Mouse (Mus musculus) testis, adult 2 months (tissue): Measurements from ENCODE around the gene Dixdc1. TPM values are rescaled to one million over a fixed set of nuclear protein-coding genes. Genes with fewer than 3 reads are reported as not detected.

Source experiments
- H3K27ac ChIP-seq: fragments of 200-500 bp; 2 replicates; pipeline ENCODE4 v1.5.1; 2012; ENCODE audit warnings: low read depth, low read length; ENCODE audit not compliant: control insufficient read depth, insufficient read depth
- H3K27me3 ChIP-seq: fragments of 200-500 bp; 2 replicates; pipeline ENCODE4 v1.6.1; 2012; ENCODE audit warnings: mild to moderate bottlenecking, low read length, moderate library complexity; ENCODE audit not compliant: control insufficient read depth, insufficient read depth
- H3K36me3 ChIP-seq: fragments of 200-500 bp; 2 replicates; pipeline ENCODE4 v1.6.1; 2012; ENCODE audit warnings: mild to moderate bottlenecking, low read length; ENCODE audit not compliant: control insufficient read depth, insufficient read depth
- H3K4me1 ChIP-seq: fragments of 200-500 bp; 2 replicates; pipeline ENCODE4 v1.6.1; 2012; ENCODE audit warnings: low read length; ENCODE audit not compliant: control insufficient read depth, insufficient read depth
- H3K4me3 ChIP-seq: fragments of 200-500 bp; 2 replicates; pipeline ENCODE4 v1.5.1; 2012; ENCODE audit warnings: low read depth, mild to moderate bottlenecking, low read length, moderate library complexity, mixed read lengths; ENCODE audit not compliant: control insufficient read depth
- CTCF ChIP-seq: fragments of 200-500 bp; IDR thresholded peaks from 2 replicates; pipeline ENCODE4 v1.5.1; 2012; ENCODE audit warnings: low read depth, mild to moderate bottlenecking, inconsistent platforms, low read length, moderate library complexity; ENCODE audit not compliant: control insufficient read depth, insufficient read depth, insufficient replicate concordance
- POLR2A ChIP-seq: fragments of 200-500 bp; IDR thresholded peaks from 2 replicates; pipeline ENCODE4 v1.6.1; 2012; ENCODE audit warnings: low read depth, mild to moderate bottlenecking, inconsistent platforms, low read length, moderate library complexity; ENCODE audit not compliant: control insufficient read depth
- polyA plus RNA-seq: library from polyadenylated mRNA; depleted of rRNA; stranded (reverse); fragments of >200 nt; gene quantifications from 2 replicates; pipeline ENCODE4 v1.2.3, GENCODE M21; 2012; rRNA removed

Gene Dixdc1
- polyA plus RNA-seq = 14.1 and 15.0 TPM in 2 replicates

- H3K27me3 ChIP-seq = no peaks in the 10 kb centered on the region
- no peaks in the 10 kb centered on the region for H3K36me3 ChIP-seq
- peak; percentile 46; the same call in 1 of the 2 replicates for TF ChIP-seq POLR2A
- no peak for TF ChIP-seq CTCF
- H3K4me1 ChIP-seq = peaks cover 8% of the 10 kb centered on the region
- H3K4me3 ChIP-seq = peak within 1 kb of the TSS; percentile 86
- H3K27ac ChIP-seq = peak within 1 kb of the TSS; percentile 80
These were observed at the start of gene Dixdc1 for GRCm38 (mm10) chr9:50738914-50739870. Gene Dixdc1, minus strand, starts transcription at chr9:50739517.

- Histone ChIP-seq H3K36me3 (peaks cover 1% of the 10 kb centered on the region), H3K27ac (no peak overlapping the region), H3K27me3 (no peaks in the 10 kb centered on the region), H3K4me3 (no peak overlapping the region), H3K4me1 (no peaks in the 10 kb centered on the region)
- TF ChIP-seq POLR2A (no peak), CTCF (peak; percentile 38; the same call in 1 of the 2 replicates)
These were observed 42.8 kb upstream of the Dixdc1 start for GRCm38 (mm10) chr9:50782155-50782554.

- Histone ChIP-seq H3K4me3 (peak overlapping the region; percentile 93), H3K4me1 (0 out of 2 replicates have a peak, but pooled peaks cover 2% of the 10 kb centered on the region), H3K27me3 (no peaks in the 10 kb centered on the region), H3K27ac (no peak overlapping the region), H3K36me3 (peaks cover 1% of the 10 kb centered on the region; the same call in 1 of the 2 replicates)
- no peak for TF ChIP-seq POLR2A
- TF ChIP-seq CTCF = no peak
These were observed 36.9 kb upstream of the Dixdc1 start for GRCm38 (mm10) chr9:50776162-50776760.

GRCm38 (mm10) chr9:50775662-50776126, 36.4 kb upstream of the Dixdc1 start:
- no peaks in the 10 kb centered on the region for H3K27me3 ChIP-seq
- 0 out of 2 replicates have a peak, but pooled peaks cover 2% of the 10 kb centered on the region for H3K4me1 ChIP-seq
- no peak overlapping the region; the same call in 1 of the 2 replicates for H3K27ac ChIP-seq
- H3K4me3 ChIP-seq = peak overlapping the region; percentile 93
- TF ChIP-seq POLR2A = no peak
- no peak for TF ChIP-seq CTCF
- peaks cover 2% of the 10 kb centered on the region; the same call in 1 of the 2 replicates for H3K36me3 ChIP-seq

GRCm38 (mm10) chr9:50774991-50775612, 35.8 kb upstream of the Dixdc1 start, which contains the start of the genes Alg9 and 1110032A03Rik:
Gene Alg9, plus strand, starts transcription at chr9:50775019.
Gene 1110032A03Rik, minus strand, starts transcription at chr9:50775520.
- 0 out of 2 replicates have a peak, but pooled peaks cover 2% of the 10 kb centered on the region for H3K4me1 ChIP-seq
- TF ChIP-seq POLR2A (no peak; the same call in none of the 2 replicates), CTCF (no peak)
- H3K36me3 ChIP-seq = peaks cover 4% of the 10 kb centered on the region; the same call in 1 of the 2 replicates
- no peaks in the 10 kb centered on the region for H3K27me3 ChIP-seq
- peak within 1 kb of the TSS; percentile 54; the same call in 1 of the 2 replicates for H3K27ac ChIP-seq
- H3K4me3 ChIP-seq = peak within 1 kb of the TSS; percentile 93

- H3K27ac ChIP-seq = no peak overlapping the region
- TF ChIP-seq CTCF (no peak), POLR2A (no peak)
- peak overlapping the region; percentile 16; the same call in 1 of the 2 replicates for H3K4me3 ChIP-seq
- H3K27me3 ChIP-seq = no peaks in the 10 kb centered on the region
- H3K4me1 ChIP-seq = peaks cover 3% of the 10 kb centered on the region; the same call in 1 of the 2 replicates
- peaks cover 4% of the 10 kb centered on the region; the same call in 1 of the 2 replicates for H3K36me3 ChIP-seq
These were observed 34.7 kb upstream of the Dixdc1 start for GRCm38 (mm10) chr9:50774026-50774462.
